Mouse (Mus musculus) heart, postnatal 0 days (tissue): ENCODE measurements around the gene 1600014C10Rik.

Experiments
- CTCF ChIP-seq: IDR thresholded peaks from 2 replicates; pipeline ENCODE4 v1.5.1; 2016; ENCODE audit warnings: antibody characterized with exemption, control low read depth, low read depth
- EP300 ChIP-seq: IDR thresholded peaks from 2 replicates; pipeline ENCODE4 v1.6.1; 2016; ENCODE audit warnings: antibody characterized with exemption, low read depth

DNA sequence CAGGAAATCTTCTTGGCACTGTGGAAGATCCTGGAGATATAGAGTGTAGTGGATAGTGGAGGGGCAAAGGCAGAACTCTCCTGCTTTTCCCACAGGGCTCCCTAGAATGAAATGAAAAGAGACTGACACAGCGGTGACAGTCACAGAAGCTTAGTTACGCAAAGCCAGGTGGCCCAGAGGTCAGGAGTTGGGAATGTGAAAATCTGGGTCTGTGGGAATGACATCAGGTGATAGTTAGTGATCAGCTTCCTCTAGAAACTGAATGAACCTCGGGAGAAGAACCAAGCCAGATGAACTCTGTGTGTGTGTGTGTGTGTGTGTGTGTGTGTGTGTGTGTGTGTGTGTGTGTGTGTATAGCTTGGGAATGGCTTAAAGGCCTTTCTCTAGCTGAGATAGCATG is 26.0 kb downstream of the 1600014C10Rik start:
- TF ChIP-seq CTCF (no peak), EP300 (no peak)
